Mouse (Mus musculus) hindbrain, embryonic 12.5 days (tissue): ENCODE data around the gene Banp. TPM values are rescaled to one million over a fixed set of nuclear protein-coding genes. Genes with fewer than 3 reads are reported as not detected.
A peak's percentile ranks its signal among the peaks of the same experiment; 100 is the strongest.

ENCODE experiments used
- ATAC-seq: fragments of 200-750 bp; cut with Nextera tagmentation; 2 replicates; pipeline ENCODE4 v1.8.0; 2017; ENCODE audit warnings: moderate TSS enrichment; ENCODE audit not compliant: low FRiP score
- H3K27ac ChIP-seq: fragments of 300-500 bp; sonication (generic); 2 replicates; pipeline ENCODE4 v1.5.1; 2016; ENCODE audit warnings: mild to moderate bottlenecking
- H3K27me3 ChIP-seq: fragments of 300-500 bp; sonication (generic); 2 replicates; pipeline ENCODE4 v1.6.1; 2016; ENCODE audit warnings: mild to moderate bottlenecking
- H3K36me3 ChIP-seq: fragments of 300-500 bp; sonication (generic); 2 replicates; pipeline ENCODE4 v1.6.1; 2016; ENCODE audit warnings: mild to moderate bottlenecking
- H3K4me1 ChIP-seq: fragments of 300-500 bp; sonication (generic); 2 replicates; pipeline ENCODE4 v1.6.1; 2016
- H3K4me2 ChIP-seq: fragments of 300-500 bp; sonication (generic); replicated peaks from 2 replicates; pipeline ENCODE4 v1.6.1; 2016; ENCODE audit warnings: mild to moderate bottlenecking
- H3K4me3 ChIP-seq: fragments of 300-500 bp; sonication (generic); 2 replicates; pipeline ENCODE4 v1.5.1; 2016; ENCODE audit warnings: mild to moderate bottlenecking
- H3K9ac ChIP-seq: fragments of 300-500 bp; sonication (generic); 2 replicates; pipeline ENCODE4 v1.6.1; 2016; ENCODE audit warnings: mild to moderate bottlenecking, moderate library complexity
- H3K9me3 ChIP-seq: fragments of 300-500 bp; sonication (generic); replicated peaks from 2 replicates; pipeline ENCODE4 v1.6.1; 2016; ENCODE audit warnings: mild to moderate bottlenecking
- WGBS: fragments of 180-500 bp; shearing (Covaris S2); methylation state at CpG from one replicate; pipeline ENCODE4 v1.1.7; 2016; 5-methylcytosine and 5-hydroxymethylcytosine counted together
- polyA plus RNA-seq: library from polyadenylated mRNA; unstranded; fragments of >200 nt; fragmentation: Nextera tagmentation; extraction: Ambion mirVana; gene quantifications from 2 replicates; pipeline ENCODE4 v1.2.1, GENCODE M21; 2016

Gene Banp
- polyA plus RNA-seq, 1 experiment from 2014 or later = 57.3 TPM

DNA sequence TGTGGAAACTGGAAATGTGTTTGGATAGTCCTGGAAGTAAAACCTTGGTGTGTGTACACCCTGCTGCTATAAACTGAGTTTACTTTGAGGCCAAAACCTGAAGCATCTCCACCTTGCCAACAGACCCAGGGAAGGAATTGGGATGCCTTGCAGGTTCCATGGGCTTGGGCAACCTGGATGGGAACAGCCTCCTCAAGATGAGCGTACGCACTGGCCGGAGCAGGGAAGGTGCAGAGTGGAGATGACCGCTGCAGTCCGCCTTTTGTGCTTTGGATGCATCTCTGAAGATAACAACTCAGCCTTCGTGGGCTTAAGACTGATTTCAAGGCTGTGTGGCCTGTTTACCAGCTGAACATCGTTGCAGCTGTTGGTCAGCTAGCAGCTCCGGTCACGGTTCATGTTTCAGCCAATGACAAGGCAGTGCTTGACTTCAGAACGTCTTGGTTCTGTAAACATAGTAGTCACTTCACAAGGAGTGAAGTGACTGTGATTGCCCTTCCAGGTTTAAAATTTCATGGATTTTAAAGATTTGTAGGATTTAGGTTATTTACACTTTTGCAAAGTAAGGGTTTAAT lies 5.5 kb downstream of the Banp start:
- WGBS = 85% methylated on average over 10 of the region's 10 CpGs
- H3K4me1 ChIP-seq = peaks cover 30% of the 10 kb centered on the region
- no peaks in the 10 kb centered on the region for H3K9me3 ChIP-seq
- peaks cover 17% of the 10 kb centered on the region for H3K36me3 ChIP-seq
- no peak overlapping the region for H3K4me2 ChIP-seq
- H3K4me3 ChIP-seq = no peak overlapping the region
- no peaks in the 10 kb centered on the region for H3K27me3 ChIP-seq
- H3K27ac ChIP-seq = no peak overlapping the region
- H3K9ac ChIP-seq = no peak overlapping the region
- ATAC-seq = no peak

DNA sequence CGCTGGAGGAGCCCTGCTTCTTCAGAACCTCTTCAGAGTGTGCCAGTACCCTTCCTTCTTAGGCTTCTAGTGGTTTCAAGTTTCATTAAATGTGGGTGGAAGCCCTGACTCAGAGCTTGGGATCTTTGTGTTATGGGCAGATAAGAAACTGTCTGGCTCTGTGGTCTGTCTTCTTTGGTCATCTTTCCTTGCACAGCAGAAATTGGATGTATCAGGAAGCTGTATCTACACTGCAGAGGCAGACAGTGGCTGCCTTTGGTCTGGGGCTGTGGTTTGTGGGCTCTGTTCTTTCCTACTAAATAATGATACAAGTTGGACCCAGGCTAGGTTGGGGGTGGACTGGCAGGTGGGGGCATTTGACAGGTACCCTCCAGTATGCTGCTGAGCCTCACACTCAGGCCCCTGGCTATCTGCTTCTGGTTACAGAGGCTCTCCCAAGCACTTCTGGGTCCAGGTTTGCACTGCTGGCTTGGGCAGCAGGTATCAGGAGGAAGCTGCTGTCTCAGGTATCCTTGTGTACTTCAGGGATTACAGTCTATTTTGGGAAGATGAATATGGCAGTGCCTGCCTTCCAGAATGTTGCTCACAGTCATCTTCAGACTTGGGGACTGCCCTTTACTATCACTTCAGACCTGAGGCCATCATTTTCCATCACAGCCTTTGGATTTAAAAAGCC lies 6.4 kb downstream of the Banp start:
- H3K9ac ChIP-seq = no peak overlapping the region
- H3K4me3 ChIP-seq = no peak overlapping the region
- H3K9me3 ChIP-seq = no peaks in the 10 kb centered on the region
- peaks cover 17% of the 10 kb centered on the region for H3K36me3 ChIP-seq
- H3K27ac ChIP-seq = no peak overlapping the region
- peaks cover 30% of the 10 kb centered on the region for H3K4me1 ChIP-seq
- no peak overlapping the region for H3K4me2 ChIP-seq
- no peak for ATAC-seq
- H3K27me3 ChIP-seq = no peaks in the 10 kb centered on the region
- 93% methylated on average over 1 of the region's 1 CpGs for WGBS

DNA sequence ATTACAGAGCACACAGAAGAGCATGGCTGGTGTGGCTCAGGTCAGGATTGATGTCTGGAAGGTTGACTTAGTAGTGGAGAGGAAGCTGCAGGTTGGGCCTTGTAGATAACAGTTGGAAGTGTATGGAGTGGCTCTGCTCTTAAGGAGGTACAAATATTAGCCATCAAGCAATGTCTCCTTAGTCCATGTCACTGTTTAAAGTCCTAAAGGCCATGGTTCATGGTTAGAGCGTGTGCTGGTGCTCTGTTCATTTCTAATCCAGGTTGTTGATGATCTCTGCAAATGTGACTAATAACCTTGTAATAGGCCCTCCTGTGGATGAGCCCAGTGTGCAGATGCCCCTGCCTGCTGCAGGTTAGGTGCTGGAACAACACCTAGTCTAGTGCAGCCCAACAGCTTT lies 8.8 kb downstream of the Banp start:
- peaks cover 17% of the 10 kb centered on the region for H3K36me3 ChIP-seq
- H3K27ac ChIP-seq = no peak overlapping the region
- H3K4me2 ChIP-seq = no peak overlapping the region
- no peak for ATAC-seq
- whole genome bisulfite sequencing = 97% methylated on average over 1 of the region's 1 CpGs
- no peaks in the 10 kb centered on the region for H3K9me3 ChIP-seq
- no peaks in the 10 kb centered on the region for H3K27me3 ChIP-seq
- H3K9ac ChIP-seq = no peak overlapping the region
- H3K4me1 ChIP-seq = peaks cover 13% of the 10 kb centered on the region; the same call in 1 of the 2 replicates
- H3K4me3 ChIP-seq = no peak overlapping the region

DNA sequence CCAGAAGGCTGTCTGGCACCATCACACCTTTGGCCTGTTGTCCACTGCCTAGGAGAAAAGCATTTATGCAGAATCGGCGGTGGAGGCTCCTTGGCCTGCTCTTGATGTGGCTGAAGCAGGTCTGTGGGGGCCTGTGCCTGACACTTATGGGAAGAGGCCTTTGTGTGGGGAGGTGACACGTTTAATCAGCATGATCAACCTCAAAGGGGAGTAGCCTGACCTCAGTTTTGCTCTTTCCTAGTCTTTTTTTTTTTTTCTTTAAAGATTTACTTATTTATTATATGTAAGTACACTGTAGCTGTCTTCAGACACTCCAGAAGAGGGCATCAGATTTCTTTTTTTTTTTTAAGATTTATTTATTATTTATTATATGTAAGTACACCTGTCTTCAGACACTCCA lies 13.3 kb downstream of the Banp start:
- H3K9ac ChIP-seq = no peak overlapping the region
- WGBS = 81% methylated on average over 3 of the region's 3 CpGs
- no peaks in the 10 kb centered on the region for H3K9me3 ChIP-seq
- peaks cover 30% of the 10 kb centered on the region for H3K4me1 ChIP-seq
- H3K27ac ChIP-seq = no peak overlapping the region
- H3K27me3 ChIP-seq = no peaks in the 10 kb centered on the region
- ATAC-seq = no peak
- no peak overlapping the region for H3K4me3 ChIP-seq
- no peaks in the 10 kb centered on the region for H3K36me3 ChIP-seq
- H3K4me2 ChIP-seq = no peak overlapping the region

DNA sequence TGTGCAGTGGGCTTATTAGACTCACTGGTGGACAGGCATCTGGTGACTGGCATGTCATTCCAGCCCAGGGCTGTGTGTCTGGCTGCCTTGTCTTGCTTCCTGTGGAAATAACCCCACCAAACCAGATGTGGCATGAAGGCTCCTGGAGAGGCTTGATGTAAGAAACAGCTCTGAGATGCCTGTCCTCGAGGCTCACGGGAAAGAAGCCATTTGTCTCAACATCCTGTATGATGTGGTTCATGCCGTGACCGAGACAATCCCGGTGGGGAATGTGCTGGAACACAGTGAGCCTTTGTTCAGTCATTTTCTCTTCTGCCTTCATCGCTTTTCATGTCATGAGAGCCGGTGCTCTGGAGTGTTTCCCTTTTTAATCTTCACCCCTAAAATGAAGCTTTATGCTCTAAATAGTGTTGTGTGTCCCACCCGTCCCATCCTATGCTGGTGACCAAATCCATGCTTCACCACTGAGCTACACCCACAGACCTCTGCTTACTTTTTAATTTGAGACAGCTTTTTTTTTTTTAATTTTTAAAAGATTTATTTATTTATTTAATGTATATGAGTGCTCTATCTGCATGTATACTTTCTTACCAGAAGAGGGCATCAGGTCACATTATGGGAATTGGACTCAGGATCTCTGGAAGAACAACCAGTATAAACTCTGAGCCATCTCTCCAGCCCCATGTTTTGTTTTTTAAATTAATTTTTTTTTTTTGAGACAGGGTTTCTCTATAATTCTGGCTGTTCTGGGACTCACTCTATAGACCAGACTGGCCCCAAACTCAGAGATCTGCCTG lies 15.4 kb downstream of the Banp start:
- no peak overlapping the region for H3K4me2 ChIP-seq
- no peaks in the 10 kb centered on the region for H3K27me3 ChIP-seq
- H3K36me3 ChIP-seq = no peaks in the 10 kb centered on the region
- no peak overlapping the region for H3K9ac ChIP-seq
- no peak overlapping the region for H3K4me3 ChIP-seq
- peak overlapping the region; percentile 31; the same call in 1 of the 2 replicates for H3K27ac ChIP-seq
- no peak for ATAC-seq
- peaks cover 34% of the 10 kb centered on the region for H3K4me1 ChIP-seq
- WGBS = 64% methylated on average over 8 of the region's 8 CpGs
- H3K9me3 ChIP-seq = no peaks in the 10 kb centered on the region

DNA sequence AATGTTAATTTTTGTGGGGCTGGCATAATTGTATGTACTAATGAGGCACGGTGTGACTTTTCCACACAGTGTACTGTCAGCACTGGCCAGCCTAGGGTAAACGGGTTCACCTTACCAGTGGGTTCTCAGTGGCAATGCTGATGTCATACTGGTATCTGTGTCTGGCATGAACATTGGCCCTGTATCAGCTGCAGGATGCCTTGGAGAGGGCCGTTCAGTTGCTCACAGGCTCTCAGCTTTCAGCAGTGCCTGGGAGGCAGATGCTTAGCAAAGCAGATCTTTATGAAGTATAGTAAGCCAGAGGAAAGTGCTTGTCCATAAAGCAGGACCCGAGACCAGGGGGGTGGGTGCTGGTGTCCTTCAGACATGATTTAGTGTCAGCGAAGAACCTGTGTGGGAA lies 16.6 kb downstream of the Banp start:
- no peak overlapping the region for H3K4me3 ChIP-seq
- H3K4me2 ChIP-seq = no peak overlapping the region
- 71% methylated on average over 5 of the region's 5 CpGs for WGBS
- H3K27ac ChIP-seq = no peak overlapping the region; the same call in 1 of the 2 replicates
- peaks cover 41% of the 10 kb centered on the region for H3K4me1 ChIP-seq
- no peaks in the 10 kb centered on the region for H3K9me3 ChIP-seq
- no peaks in the 10 kb centered on the region for H3K36me3 ChIP-seq
- ATAC-seq = no peak
- no peak overlapping the region; the same call in 1 of the 2 replicates for H3K9ac ChIP-seq
- H3K27me3 ChIP-seq = no peaks in the 10 kb centered on the region

DNA sequence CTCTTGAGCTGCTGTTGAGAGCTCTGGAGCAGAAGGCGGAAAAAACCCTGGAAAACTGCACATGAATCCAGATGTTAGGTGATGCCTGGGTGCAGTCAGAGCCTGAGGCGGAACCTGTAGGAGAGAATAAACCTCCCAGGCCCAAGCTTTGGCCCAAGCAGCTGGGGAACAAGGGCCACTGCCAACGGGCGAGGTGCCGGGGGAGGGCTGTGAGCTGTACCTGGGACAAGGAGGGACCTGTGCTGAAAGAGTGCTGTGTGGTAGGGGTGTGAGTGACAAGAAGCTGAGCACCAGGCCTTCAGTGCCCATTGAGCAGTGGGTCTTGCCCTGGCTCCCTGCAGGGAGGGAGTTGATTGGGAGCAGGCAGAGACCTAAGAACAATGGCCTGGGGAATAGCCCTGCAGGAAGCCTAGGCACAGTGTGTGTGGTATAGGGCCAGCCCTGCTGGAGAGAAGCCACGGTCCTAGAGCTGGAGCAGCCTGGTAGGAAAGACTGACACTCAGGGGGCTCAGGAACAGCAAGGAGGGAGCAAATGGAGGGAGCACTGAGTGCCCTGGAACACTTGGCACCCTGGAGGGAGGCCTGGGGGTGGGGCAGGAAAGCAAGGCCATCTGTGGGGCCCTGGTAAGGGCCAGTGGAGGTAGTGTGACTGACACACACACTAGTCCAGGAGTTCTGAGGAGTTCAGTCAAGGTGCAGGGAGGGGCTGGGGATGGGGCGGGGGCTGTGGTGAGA lies 17.3 kb downstream of the Banp start:
- WGBS = 40% methylated on average over 7 of the region's 7 CpGs
- Histone ChIP-seq H3K36me3 (no peaks in the 10 kb centered on the region), H3K9ac (peak overlapping the region; percentile 38), H3K4me1 (peaks cover 47% of the 10 kb centered on the region), H3K9me3 (no peaks in the 10 kb centered on the region), H3K27me3 (no peaks in the 10 kb centered on the region), H3K27ac (peak overlapping the region; percentile 36), H3K4me3 (no peak overlapping the region), H3K4me2 (no peak overlapping the region)
- no peak for ATAC-seq

DNA sequence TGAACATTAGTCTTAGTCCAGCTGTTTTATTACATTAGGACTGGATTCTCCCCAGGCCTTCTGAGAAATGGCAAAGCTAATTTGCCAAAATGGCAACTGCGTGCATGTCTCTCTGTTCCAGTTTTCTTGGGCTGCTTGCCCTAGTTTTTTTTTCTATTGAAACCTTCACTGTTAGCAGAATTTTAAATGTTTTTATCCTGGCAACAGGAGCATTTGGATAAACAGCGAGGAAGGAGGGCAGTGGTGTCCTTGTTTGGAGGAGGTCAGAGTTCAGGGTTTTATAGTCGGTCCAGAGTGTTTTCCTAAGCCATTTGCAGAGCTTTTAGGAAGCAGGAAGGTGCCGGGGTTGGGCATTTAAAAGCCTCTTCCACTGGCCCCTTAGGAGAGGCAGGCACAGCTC lies 18.4 kb downstream of the Banp start:
- H3K36me3 ChIP-seq = peaks cover 3% of the 10 kb centered on the region; the same call in 1 of the 2 replicates
- H3K27ac ChIP-seq = no peak overlapping the region; the same call in 1 of the 2 replicates
- H3K4me1 ChIP-seq = peaks cover 47% of the 10 kb centered on the region
- H3K4me3 ChIP-seq = no peak overlapping the region
- WGBS = 54% methylated on average over 4 of the region's 4 CpGs
- ATAC-seq = no peak
- no peak overlapping the region for H3K9ac ChIP-seq
- H3K9me3 ChIP-seq = no peaks in the 10 kb centered on the region
- no peaks in the 10 kb centered on the region for H3K27me3 ChIP-seq
- H3K4me2 ChIP-seq = no peak overlapping the region

DNA sequence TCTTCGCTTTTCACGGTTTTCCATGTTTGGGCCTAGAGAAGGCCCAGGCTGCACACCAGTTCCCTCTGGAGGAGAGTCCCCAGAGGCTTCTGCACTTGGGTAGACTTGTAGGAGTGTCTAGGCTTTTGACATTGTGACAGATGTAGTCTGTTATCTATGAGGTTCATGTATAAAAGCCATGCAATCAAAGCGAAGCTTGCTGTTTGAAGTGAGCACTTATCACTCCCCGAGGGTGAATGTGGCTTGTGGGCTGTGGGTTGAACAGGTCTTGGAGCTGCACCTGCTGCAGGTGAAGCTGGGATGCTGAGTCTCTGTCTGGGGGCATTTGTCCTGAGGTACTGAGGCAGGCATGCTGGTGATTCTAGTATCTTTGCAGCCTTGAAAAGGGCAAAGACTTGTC lies 19.0 kb downstream of the Banp start:
- H3K9me3 ChIP-seq = no peaks in the 10 kb centered on the region

DNA sequence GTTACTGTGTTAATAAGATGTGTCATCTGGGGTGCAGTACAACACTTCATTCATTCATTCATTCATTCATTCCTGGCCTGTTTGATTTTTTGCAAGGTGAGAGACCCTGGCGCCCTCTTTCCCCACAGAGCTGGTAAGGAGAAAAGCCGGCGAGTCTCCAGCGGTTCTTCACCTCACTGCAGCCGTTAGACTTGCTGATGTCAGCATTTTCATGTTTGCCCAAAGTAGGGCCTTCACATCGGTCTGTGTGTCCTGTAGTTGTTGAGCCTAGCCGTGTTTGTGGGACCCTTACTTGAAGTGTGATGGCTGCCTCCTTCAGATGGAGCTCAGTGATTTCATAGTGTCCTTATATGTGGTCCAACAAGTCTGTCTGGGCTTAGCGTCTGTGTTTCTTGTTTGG lies 20.7 kb downstream of the Banp start:
- H3K27me3 ChIP-seq = no peaks in the 10 kb centered on the region
- no peaks in the 10 kb centered on the region for H3K9me3 ChIP-seq
- peaks cover 45% of the 10 kb centered on the region for H3K4me1 ChIP-seq
- ATAC-seq = no peak
- H3K9ac ChIP-seq = peak overlapping the region; percentile 9; the same call in 1 of the 2 replicates
- H3K4me2 ChIP-seq = no peak overlapping the region
- H3K4me3 ChIP-seq = no peak overlapping the region
- peaks cover 19% of the 10 kb centered on the region for H3K36me3 ChIP-seq
- no peak overlapping the region for H3K27ac ChIP-seq
- WGBS = 78% methylated on average over 8 of the region's 8 CpGs

More for the DNA sequence above, 19.0 kb downstream of the Banp start:
- no peak for ATAC-seq
- no peak overlapping the region for H3K4me2 ChIP-seq
- H3K4me3 ChIP-seq = no peak overlapping the region
- no peaks in the 10 kb centered on the region for H3K27me3 ChIP-seq
- peaks cover 47% of the 10 kb centered on the region for H3K4me1 ChIP-seq
- peaks cover 3% of the 10 kb centered on the region; the same call in 1 of the 2 replicates for H3K36me3 ChIP-seq
- no peak overlapping the region for H3K27ac ChIP-seq
- H3K9ac ChIP-seq = no peak overlapping the region
- WGBS = 80% methylated on average over 4 of the region's 4 CpGs

DNA sequence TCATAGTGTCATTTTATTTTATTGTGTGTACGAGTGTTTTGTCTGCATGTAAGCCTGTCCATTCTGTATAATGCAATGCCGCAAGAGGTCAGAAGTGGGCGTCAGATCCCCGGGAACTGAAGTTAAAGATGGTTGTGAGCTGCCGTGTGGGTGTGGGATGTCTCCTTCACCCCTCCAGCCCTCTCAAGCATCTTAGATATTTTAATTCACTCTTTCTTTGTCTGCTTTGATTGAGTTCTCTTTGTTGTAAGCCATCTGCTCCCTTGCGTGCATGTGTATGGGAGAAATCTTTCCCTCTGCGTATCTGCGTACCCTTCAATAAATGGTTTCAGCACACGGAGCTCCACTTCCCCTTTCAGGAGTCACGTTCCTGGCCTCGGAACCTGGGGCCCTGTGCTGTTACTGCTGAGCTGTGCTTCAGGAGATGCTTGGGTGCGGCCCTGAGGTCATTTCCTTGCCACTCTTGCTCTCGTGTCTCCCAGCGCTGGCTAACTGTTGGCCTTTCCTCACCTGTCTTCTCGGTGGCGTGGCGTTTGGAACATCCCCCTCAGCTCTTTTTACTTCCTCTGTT lies 22.0 kb downstream of the Banp start:
- Histone ChIP-seq H3K9me3 (no peaks in the 10 kb centered on the region), H3K4me2 (no peak overlapping the region), H3K27ac (peak overlapping the region; percentile 30; the same call in 1 of the 2 replicates), H3K36me3 (peaks cover 31% of the 10 kb centered on the region), H3K27me3 (no peaks in the 10 kb centered on the region), H3K9ac (peak overlapping the region; percentile 32; the same call in 1 of the 2 replicates), H3K4me3 (no peak overlapping the region), H3K4me1 (peaks cover 34% of the 10 kb centered on the region)
- WGBS = 74% methylated on average over 17 of the region's 17 CpGs
- ATAC-seq = no peak

DNA sequence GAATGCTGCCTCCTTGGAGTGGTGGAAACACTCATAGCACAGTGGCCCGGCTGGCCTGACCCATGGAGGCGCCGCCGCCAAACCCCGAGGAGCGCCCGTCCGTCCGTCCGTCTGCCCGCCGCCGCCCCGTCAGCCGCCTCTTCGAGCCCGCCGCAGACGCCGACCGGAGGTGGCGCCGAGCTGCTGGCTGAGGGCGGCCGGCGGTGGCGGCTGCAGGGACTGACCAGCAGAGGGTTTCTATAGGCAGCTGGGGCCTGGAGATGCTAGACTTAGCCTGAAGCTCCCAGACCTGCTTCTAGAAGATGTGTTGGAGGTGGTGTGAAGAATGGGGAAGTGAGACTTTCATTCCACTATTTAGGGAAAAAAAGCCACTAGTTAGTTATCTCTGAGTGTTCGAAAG lies 24.4 kb downstream of the Banp start:
- Histone ChIP-seq H3K9me3 (no peaks in the 10 kb centered on the region), H3K9ac (no peak overlapping the region), H3K36me3 (peaks cover 49% of the 10 kb centered on the region), H3K4me2 (no peak overlapping the region), H3K4me1 (peaks cover 13% of the 10 kb centered on the region), H3K27me3 (no peaks in the 10 kb centered on the region), H3K27ac (no peak overlapping the region), H3K4me3 (no peak overlapping the region)
- no peak for ATAC-seq
- 91% methylated on average over 28 of the region's 28 CpGs for WGBS
